Mouse (Mus musculus): ENCODE data around the gene Sbf2. TPM values are rescaled to one million over a fixed set of nuclear protein-coding genes. Genes with fewer than 3 reads are reported as not detected.

Gene Sbf2
- 11.7 and 18.4 TPM in 2 replicates for polyA plus RNA-seq (2012; rRNA removed; ENCODE audit: low replicate concordance)

DNA sequence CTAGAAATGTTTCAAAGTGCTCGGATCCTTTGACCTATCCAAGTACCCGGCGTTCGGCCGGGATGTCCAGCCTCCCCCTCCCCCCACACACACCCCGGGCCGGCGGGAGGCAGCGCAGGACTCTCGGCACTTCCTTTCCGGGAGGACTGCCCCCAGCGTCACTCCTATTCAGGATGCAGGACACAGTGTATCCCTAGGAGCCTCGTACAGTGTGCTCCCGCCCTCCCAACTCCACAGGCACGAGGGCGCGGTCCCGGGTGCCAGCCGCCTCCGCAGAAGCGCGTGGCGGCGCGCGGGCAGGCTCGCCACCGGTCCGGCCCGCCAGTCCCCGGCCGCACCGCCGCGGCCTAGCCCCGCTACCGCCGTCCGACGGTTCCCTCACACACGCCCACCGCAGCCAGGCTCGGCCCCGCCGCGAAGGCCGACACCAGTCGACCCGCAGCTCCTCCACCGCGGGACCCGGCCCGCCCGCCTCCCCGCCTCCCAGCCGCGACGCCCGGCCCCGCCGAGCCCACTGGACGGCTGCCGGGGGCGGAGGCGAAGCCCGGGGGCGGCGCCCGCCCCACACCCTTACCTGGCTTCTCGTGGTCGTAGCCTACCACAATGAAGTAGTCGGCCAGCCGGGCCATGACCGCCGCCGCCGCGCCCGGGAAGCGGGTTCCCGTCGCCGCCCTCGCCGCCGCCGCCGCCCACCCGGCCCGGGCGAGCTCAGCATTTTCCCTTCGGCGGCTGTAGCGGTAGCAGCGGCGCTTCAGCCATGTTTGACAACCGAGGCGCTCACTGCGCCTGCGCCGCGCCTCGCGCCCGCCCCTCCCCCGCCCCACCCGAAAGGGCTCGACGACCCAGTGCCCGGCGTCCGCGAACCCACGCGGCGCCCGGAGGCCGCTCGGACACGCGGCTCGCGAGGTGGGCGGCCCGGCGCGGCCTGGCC lies at the start of gene Sbf2:
Gene Sbf2, minus strand, starts transcription at position 790 of the 931 bp plus-strand sequence.

DNA sequence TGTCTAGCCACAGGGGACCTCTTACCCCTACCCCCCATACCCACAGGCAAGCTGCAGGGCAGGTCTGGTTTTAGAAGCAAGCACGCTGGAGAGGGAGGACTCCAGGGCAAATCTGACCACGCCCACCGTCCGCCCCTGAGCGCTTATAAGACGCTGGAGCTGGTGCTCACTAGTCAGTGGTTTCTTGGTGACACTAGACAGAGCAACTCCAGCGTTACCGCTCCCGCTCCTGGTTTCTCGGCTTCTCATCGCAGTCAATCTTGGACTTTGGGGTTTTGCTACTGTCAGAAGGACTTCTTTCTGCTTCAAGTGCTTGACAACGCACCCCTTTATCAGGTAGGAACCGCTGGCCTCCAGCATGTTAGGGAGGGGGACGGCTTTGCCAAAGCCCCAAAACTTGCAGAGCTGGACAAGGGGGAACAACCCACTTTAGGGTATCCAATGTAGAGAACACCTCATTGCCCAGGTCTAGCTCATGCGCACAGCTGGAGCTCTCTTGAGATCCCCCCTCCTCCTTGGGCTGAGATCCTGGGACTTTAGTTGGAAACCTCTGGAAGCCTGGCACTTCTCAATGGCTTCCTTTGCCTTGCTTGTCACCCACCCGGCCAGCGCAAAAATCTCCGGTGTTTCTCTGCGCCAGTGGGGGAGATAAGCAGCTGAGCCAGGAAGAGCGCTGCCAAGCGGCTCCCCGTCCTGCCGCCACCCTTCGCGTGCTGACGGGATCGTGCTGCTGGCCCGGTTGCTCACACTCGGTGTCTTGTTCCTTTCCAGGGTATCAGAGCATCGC lies 13.0 kb upstream of the Sbf2 start, which contains the start of gene Adm:
Gene Adm, plus strand, starts transcription at position 176 of the 787 bp plus-strand sequence.

Other genes starting within 250 kb of the Sbf2 start
- 13.8 and 16.6 TPM in 2 replicates for gene Adm, start 12.7 kb upstream of the Sbf2 start, polyA plus RNA-seq (2012; rRNA removed; ENCODE audit: low replicate concordance)
- gene Ampd3, start 153.3 kb upstream of the Sbf2 start, polyA plus RNA-seq (2012; rRNA removed; ENCODE audit: low replicate concordance) = 15.7 and 23.7 TPM in 2 replicates
- gene Rnf141, start 229.5 kb upstream of the Sbf2 start, polyA plus RNA-seq (2012; rRNA removed; ENCODE audit: low replicate concordance) = 12.8 and 39.1 TPM in 2 replicates
- 29.3 and 55.9 TPM in 2 replicates for gene Lyve1, start 248.3 kb upstream of the Sbf2 start, polyA plus RNA-seq (2012; rRNA removed; ENCODE audit: low replicate concordance)